Mouse (Mus musculus) Patski (cell line): ENCODE measurements around the gene Ptn. TPM values are rescaled to one million over a fixed set of nuclear protein-coding genes. Genes with fewer than 3 reads are reported as not detected.
"Not testable (repeated sequence)": the region's sequence is repeated elsewhere in the genome, so short reads cannot be mapped to it uniquely, and the experiment has no call there.

ENCODE experiments used
- ATAC-seq: fragments of 100-300 bp; one replicate; pipeline ENCODE4 v1.8.0; 2021
- CTCF ChIA-PET: fragments of 350-600 bp; sonication (Branson Sonifier 250); formaldehyde crosslinking; loops from one replicate; lab custom pipeline; 2022; ENCODE audit warnings: inconsistent platforms; lab: Charles Lee
- POLR2A ChIA-PET: fragments of 350-600 bp; sonication (Branson Sonifier 250); formaldehyde crosslinking; loops from one replicate; lab custom pipeline; 2022; ENCODE audit warnings: antibody characterized with exemption, inconsistent platforms; lab: Charles Lee
- DNase-seq: peaks from one replicate; pipeline ENCODE4 v3.0.0-alpha.2; 2011; ENCODE audit warnings: low read depth, low spot score
- H3K27me3 ChIP-seq: fragments of 371-371 bp; one replicate; pipeline ENCODE4 v1.5.1; 2021
- CTCF ChIP-seq: fragments of 100-300 bp; IDR thresholded peaks from one replicate; pipeline ENCODE4 v1.5.1; 2021
- in situ Hi-C: fragments of 300-500 bp; cut with MboI; formaldehyde crosslinking; loops from 3 replicates; pipeline ENCODE4 v1.11.1; 2018; ENCODE audit warnings: low pct_unique_long_range_greater_than_20kb, mixed read lengths
- polyA plus RNA-seq: library from polyadenylated mRNA; unstranded; gene quantifications from one replicate; pipeline ENCODE4 v1.2.3, GENCODE M21; 2021

The Ptn gene
- polyA plus RNA-seq, 1 experiment from 2014 or later = not detected

- no peaks in the 10 kb centered on the region for H3K27me3 ChIP-seq
- no peak for DNase-seq
- no peak for TF ChIP-seq CTCF
- POLR2A ChIA-PET = no interaction called here
- ATAC-seq = no peak
- in situ Hi-C loops = no loop called here
- CTCF ChIA-PET = no interaction called here
Observed at GRCm38 (mm10) chr6:36755001-36755885, 54.8 kb downstream of the Ptn start.

GRCm38 (mm10) chr6:36752887-36753286 lies 57.1 kb downstream of the Ptn start:
- DNase-seq (no peak), ATAC-seq (no peak)
- ChIA-PET CTCF (no interaction called here), POLR2A (no interaction called here)
- no peak for TF ChIP-seq CTCF
- in situ Hi-C loops = no loop called here
- peaks cover 10% of the 10 kb centered on the region for H3K27me3 ChIP-seq

- H3K27me3 ChIP-seq = no peaks in the 10 kb centered on the region
- POLR2A ChIA-PET = no interaction called here
- no peak for DNase-seq
- no peak for TF ChIP-seq CTCF
- no peak for ATAC-seq
- CTCF ChIA-PET = no interaction called here
- in situ Hi-C loops = no loop called here
Observed at GRCm38 (mm10) chr6:36739811-36740210, 70.2 kb downstream of the Ptn start.

GRCm38 (mm10) chr6:36736763-36737162 lies 73.3 kb downstream of the Ptn start:
- DNase-seq = no peak
- ChIA-PET POLR2A (no interaction called here), CTCF (interaction anchor here (1.2 kb wide), 1 partner anchor 14 kb away, joined by 3 read pairs; no protein-coding TSS in a partner anchor)
- in situ Hi-C loops = no loop called here
- no peak for ATAC-seq
- TF ChIP-seq CTCF = no peak
- H3K27me3 ChIP-seq = no peaks in the 10 kb centered on the region

GRCm38 (mm10) chr6:36735622-36736021 lies 74.4 kb downstream of the Ptn start:
- ATAC-seq, in situ Hi-C loops, DNase-seq, H3K27me3 ChIP-seq, POLR2A ChIA-PET, CTCF ChIA-PET: not testable (repeated sequence)

- DNase-seq, POLR2A ChIA-PET, CTCF ChIA-PET, ATAC-seq, H3K27me3 ChIP-seq, in situ Hi-C loops: not testable (repeated sequence)
Observed at GRCm38 (mm10) chr6:36729811-36730210, 80.2 kb downstream of the Ptn start.

- ChIA-PET CTCF (no interaction called here), POLR2A (no interaction called here)
- DNase-seq = no peak
- in situ Hi-C loops = no loop called here
- ATAC-seq = no peak
- no peak for TF ChIP-seq CTCF
- H3K27me3 ChIP-seq = no peaks in the 10 kb centered on the region
Observed at GRCm38 (mm10) chr6:36728079-36728478, 81.9 kb downstream of the Ptn start.

- ChIA-PET CTCF (no interaction called here), POLR2A (no interaction called here)
- no peak for DNase-seq
- ATAC-seq = no peak
- in situ Hi-C loops = no loop called here
- TF ChIP-seq CTCF = no peak
- no peaks in the 10 kb centered on the region for H3K27me3 ChIP-seq
Observed at GRCm38 (mm10) chr6:36725509-36726160, 84.4 kb downstream of the Ptn start.

- ATAC-seq (no peak), DNase-seq (no peak)
- in situ Hi-C loops = no loop called here
- CTCF ChIA-PET = no interaction called here
- H3K27me3 ChIP-seq = no peaks in the 10 kb centered on the region
- no peak for TF ChIP-seq CTCF
- POLR2A ChIA-PET = no interaction called here
Observed at GRCm38 (mm10) chr6:36722769-36723549, 87.1 kb downstream of the Ptn start.

- no peak for DNase-seq
- no peak for ATAC-seq
- ChIA-PET POLR2A (no interaction called here), CTCF (no interaction called here)
- no peak for TF ChIP-seq CTCF
- H3K27me3 ChIP-seq = no peaks in the 10 kb centered on the region
- in situ Hi-C loops = no loop called here
Observed at GRCm38 (mm10) chr6:36713329-36713728, 96.7 kb downstream of the Ptn start.

- ChIA-PET POLR2A (no interaction called here), CTCF (no interaction called here)
- peaks cover 6% of the 10 kb centered on the region for H3K27me3 ChIP-seq
- TF ChIP-seq CTCF = no peak
- in situ Hi-C loops = no loop called here
- ATAC-seq (no peak), DNase-seq (no peak)
Observed at GRCm38 (mm10) chr6:36695481-36695880, 114.5 kb downstream of the Ptn start.
